Mouse (Mus musculus) ES-E14 (cell line): ENCODE results near the gene Slc2a4.

ENCODE experiments used
- HCFC1 ChIP-seq: IDR thresholded peaks from 2 replicates; pipeline ENCODE4 v1.6.1; 2012; ENCODE audit warnings: low read length, inconsistent platforms, borderline replicate concordance; ENCODE audit not compliant: insufficient read depth
- MAFK ChIP-seq: IDR thresholded peaks from 2 replicates; pipeline ENCODE4 v1.6.1; 2014; ENCODE audit warnings: mild to moderate bottlenecking, low read depth, low read length, inconsistent platforms; ENCODE audit not compliant: insufficient read depth
- ZC3H11A ChIP-seq: IDR thresholded peaks from 2 replicates; pipeline ENCODE4 v1.6.1; 2012; ENCODE audit warnings: low read depth, mild to moderate bottlenecking, inconsistent platforms, low read length, borderline replicate concordance
- ZNF384 ChIP-seq: IDR thresholded peaks from 2 replicates; pipeline ENCODE4 v1.6.1; 2012; ENCODE audit warnings: low read depth, low read length, inconsistent platforms

- TF ChIP-seq ZC3H11A (no peak), ZNF384 (no peak), MAFK (no peak), HCFC1 (no peak)
Observed at GRCm38 (mm10) chr11:69933066-69933465, 14.9 kb downstream of the Slc2a4 start.
